Mouse (Mus musculus) midbrain, embryonic 10.5 days (tissue): ENCODE measurements at regions not wholly inside any gene's neighbourhood (a gene's known extent, or its start where the extent isn't known, plus 50 kb on each side); places are given as distances from the start of the nearest gene placed in this dataset.
A peak's percentile ranks its signal among the peaks of the same experiment; 100 is the strongest.

Experiments
- DNase-seq: peaks from one replicate; pipeline ENCODE4 v3.0.0-alpha.2; 2017; ENCODE audit warnings: low spot score
- H3K27ac ChIP-seq: fragments of 300-500 bp; sonication (generic); replicated peaks from 2 replicates; pipeline ENCODE4 v1.5.1; 2016; ENCODE audit warnings: mild to moderate bottlenecking
- H3K27me3 ChIP-seq: fragments of 300-500 bp; sonication (generic); 2 replicates; pipeline ENCODE4 v1.6.1; 2016; ENCODE audit warnings: low read depth, mild to moderate bottlenecking; ENCODE audit not compliant: poor library complexity, severe bottlenecking
- H3K36me3 ChIP-seq: fragments of 300-500 bp; sonication (generic); 2 replicates; pipeline ENCODE4 v1.6.1; 2016; ENCODE audit warnings: mild to moderate bottlenecking, moderate library complexity
- H3K4me1 ChIP-seq: fragments of 300-500 bp; sonication (generic); 2 replicates; pipeline ENCODE4 v1.6.1; 2016
- H3K4me3 ChIP-seq: fragments of 300-500 bp; sonication (generic); 2 replicates; pipeline ENCODE4 v1.5.1; 2016; ENCODE audit warnings: mild to moderate bottlenecking, moderate library complexity
- H3K9me3 ChIP-seq: fragments of 300-500 bp; sonication (generic); replicated peaks from 2 replicates; pipeline ENCODE4 v1.6.1; 2016; ENCODE audit warnings: mild to moderate bottlenecking
- WGBS: fragments of 180-500 bp; shearing (Covaris S2); methylation state at CpG from one replicate; pipeline ENCODE4 v1.1.7; 2016; 5-methylcytosine and 5-hydroxymethylcytosine counted together

DNA sequence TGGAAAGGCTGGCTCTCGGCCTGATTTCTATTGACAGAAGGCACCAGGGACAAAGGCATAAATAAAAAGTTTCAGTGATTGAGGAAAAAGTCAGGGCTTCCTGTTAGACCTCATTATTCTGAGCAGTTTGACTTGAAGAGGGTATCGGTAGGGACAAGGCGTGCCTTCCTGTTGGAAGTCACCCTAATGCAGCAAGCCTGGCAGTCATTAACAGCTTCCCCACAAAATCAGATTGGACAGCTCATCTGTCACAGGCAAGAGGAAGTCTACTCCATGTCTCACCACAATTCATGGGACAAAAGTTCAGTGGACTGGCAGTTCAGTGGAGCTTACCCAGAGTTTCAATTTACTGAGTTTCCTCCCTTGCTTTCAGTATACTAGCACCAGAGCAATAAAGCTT is 715.5 kb downstream of the Fam181b start:
- Histone ChIP-seq H3K36me3 (no peaks in the 10 kb centered on the region), H3K4me1 (no peaks in the 10 kb centered on the region; the same call in 1 of the 2 replicates), H3K9me3 (no peaks in the 10 kb centered on the region), H3K27ac (no peak overlapping the region), H3K4me3 (no peak overlapping the region), H3K27me3 (no peaks in the 10 kb centered on the region)
- WGBS, result 62% methylated on average over 3 of the region's 3 CpGs
- DNase-seq, result no peak

DNA sequence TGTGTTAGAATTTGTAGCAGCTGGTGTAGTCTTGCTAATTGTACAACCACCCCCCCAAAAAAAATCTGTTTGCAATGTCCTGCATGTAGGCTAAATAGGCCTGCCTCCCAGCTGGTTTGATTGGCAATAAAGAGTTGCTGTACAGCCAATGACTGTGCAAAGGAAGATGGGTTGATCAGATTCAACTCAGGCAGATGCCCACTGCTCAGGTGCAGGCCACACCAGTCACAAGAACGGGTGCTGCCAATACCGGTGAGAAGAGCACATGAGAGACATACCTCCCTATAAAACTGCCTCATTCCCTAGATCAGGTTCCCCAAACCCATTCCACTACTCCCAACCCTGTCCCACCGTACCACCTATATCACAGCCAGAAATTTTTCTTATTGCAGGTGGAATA is 756.0 kb downstream of the Fam181b start:
- Histone ChIP-seq H3K27me3 (no peaks in the 10 kb centered on the region), H3K9me3 (no peaks in the 10 kb centered on the region), H3K4me1 (no peaks in the 10 kb centered on the region), H3K4me3 (no peak overlapping the region), H3K27ac (no peak overlapping the region), H3K36me3 (no peaks in the 10 kb centered on the region)
- 90% methylated on average over 3 of the region's 3 CpGs for WGBS
- DNase-seq, result no peak

DNA sequence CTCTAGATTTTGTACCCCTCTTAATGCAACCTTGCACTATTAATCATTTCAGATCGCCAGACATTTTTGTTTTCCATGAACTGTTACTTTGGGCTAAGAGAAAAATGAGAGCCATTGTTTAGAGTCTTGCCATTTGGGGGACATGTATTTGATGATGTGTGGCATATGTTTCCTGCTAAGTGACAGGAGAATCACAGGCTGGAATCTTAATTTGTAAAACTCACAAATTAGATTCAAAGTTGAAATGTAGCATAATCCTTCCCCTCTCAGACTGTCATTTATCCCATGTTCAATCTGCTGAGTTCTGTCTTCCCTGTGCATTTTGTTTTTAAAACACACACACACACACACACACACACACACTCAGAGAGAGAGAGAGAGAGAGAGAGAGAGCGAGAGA is 756.5 kb downstream of the Fam181b start:
- 84% methylated on average over 2 of the region's 2 CpGs for WGBS

DNA sequence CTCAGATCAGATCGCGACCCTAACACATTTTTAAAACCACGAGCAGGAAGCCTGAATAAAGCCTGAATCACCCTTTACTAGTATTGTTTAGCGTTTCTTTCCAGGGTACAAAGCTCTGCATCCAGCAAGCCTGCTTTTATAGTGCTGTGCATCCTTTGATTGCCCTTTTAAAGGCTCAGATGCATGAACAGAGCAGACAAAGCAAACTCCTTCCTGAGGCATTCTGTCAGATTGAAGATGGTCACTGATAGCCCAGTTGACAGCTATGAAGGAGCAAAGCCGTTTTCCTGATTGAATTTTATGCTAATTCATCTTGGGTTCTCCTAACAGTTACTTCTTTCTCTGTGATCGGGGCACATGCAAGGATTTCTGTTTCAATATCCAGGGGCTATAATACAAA is 775.4 kb downstream of the Fam181b start:
- peaks cover 13% of the 10 kb centered on the region for H3K4me1 ChIP-seq
- no peaks in the 10 kb centered on the region for H3K36me3 ChIP-seq
- DNase-seq, result no peak
- no peaks in the 10 kb centered on the region for H3K9me3 ChIP-seq
- no peaks in the 10 kb centered on the region for H3K27me3 ChIP-seq
- H3K4me3 ChIP-seq, result no peak overlapping the region
- 0 out of 2 replicates have a peak overlapping the region, but pooled peaks have one; percentile 33 for H3K27ac ChIP-seq
- WGBS, result 45% methylated on average over 6 of the region's 6 CpGs

More for the DNA sequence above, 756.5 kb downstream of the Fam181b start:
- no peaks in the 10 kb centered on the region for H3K9me3 ChIP-seq
- H3K27me3 ChIP-seq, result no peaks in the 10 kb centered on the region
- H3K4me1 ChIP-seq, result no peaks in the 10 kb centered on the region
- H3K4me3 ChIP-seq, result no peak overlapping the region
- no peak overlapping the region for H3K27ac ChIP-seq
- H3K36me3 ChIP-seq, result no peaks in the 10 kb centered on the region
- no peak for DNase-seq

DNA sequence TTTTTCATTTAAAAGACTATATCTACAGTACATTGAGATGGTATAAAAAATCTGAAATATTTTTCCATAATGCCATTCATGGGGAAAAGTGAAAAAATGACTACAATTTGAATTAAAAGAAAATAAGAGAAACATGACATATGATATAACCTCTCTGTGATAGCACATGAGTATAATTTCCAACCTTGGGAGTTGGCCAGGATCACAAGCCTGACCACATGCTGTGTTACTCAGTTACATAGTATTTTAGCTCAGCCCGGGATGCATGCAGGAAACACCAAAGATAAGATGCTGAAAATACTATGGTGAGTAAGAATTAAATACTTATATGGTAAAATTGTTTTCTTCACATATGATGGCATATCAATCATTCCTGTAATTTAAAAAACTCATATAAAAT is 814.0 kb downstream of the Fam181b start:
- Histone ChIP-seq H3K36me3 (no peaks in the 10 kb centered on the region), H3K27me3 (no peaks in the 10 kb centered on the region), H3K27ac (no peak overlapping the region), H3K9me3 (no peaks in the 10 kb centered on the region), H3K4me3 (no peak overlapping the region), H3K4me1 (no peaks in the 10 kb centered on the region)
- DNase-seq, result no peak
- WGBS, result 85% methylated on average over 1 of the region's 1 CpGs

DNA sequence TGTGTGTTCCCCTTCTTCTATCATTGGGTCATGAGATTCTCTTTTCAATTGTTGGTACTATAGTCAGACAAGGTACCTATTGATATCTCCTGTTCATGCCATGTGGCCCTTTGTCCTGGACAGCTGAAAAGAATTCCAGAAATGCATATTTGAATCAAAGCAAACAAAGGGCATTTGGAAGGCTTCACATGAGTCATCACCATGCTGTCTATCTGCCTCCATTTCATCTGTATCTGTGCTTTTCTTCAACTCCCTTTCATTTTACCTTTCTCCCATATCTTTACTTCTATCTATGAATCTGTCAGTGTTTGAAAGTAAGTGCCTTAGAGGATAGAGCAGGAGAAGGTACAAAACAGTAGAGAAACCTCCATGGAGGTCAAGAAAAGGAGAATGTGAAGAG is 817.3 kb downstream of the Fam181b start:
- Histone ChIP-seq H3K36me3 (no peaks in the 10 kb centered on the region), H3K4me3 (no peak overlapping the region)
- no peak for DNase-seq

DNA sequence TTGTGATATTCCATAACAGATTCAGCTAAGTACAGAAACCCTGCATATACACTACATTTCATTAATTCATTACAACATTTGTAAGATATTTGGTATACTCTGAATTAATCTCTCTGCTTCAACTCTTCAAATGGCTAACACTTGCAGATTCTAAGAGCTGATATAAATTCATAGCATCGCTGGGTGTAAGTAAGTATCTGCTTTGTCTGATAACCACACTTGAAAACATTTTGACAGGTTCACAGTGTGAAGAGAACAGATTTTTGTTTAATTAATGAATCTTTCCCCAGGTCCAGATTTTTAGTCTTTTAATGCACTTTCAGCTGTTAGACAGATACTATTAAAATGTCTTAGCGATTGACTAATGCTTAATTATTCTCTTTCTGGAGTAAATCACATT is 823.1 kb downstream of the Fam181b start:
- Histone ChIP-seq H3K4me3 (no peak overlapping the region), H3K36me3 (no peaks in the 10 kb centered on the region), H3K27ac (no peak overlapping the region), H3K27me3 (no peaks in the 10 kb centered on the region), H3K9me3 (no peaks in the 10 kb centered on the region), H3K4me1 (no peaks in the 10 kb centered on the region)
- WGBS, result 92% methylated on average over 2 of the region's 2 CpGs
- DNase-seq, result no peak

More for the DNA sequence above, 817.3 kb downstream of the Fam181b start:
- H3K27me3 ChIP-seq, result no peaks in the 10 kb centered on the region
- no peak overlapping the region for H3K27ac ChIP-seq
- H3K9me3 ChIP-seq, result no peaks in the 10 kb centered on the region
- H3K4me1 ChIP-seq, result no peaks in the 10 kb centered on the region

DNA sequence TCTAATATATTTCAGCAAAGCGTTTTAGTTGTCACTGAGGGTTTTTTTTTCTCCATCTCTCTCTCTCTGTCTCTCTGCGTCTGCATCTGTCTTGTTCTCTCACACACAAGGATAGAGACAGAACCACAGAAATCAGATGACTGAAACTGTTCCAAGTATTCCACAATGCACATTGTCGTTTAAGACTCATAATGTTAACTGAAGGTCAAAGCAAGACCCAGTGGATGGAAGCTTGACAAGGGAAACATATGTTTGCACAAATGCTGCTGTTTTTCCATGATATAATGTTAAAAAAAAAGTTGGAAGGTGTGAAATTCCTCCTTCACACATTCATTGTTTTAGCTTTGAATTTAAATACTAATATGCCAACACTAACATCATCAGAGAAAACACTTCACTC is 857.3 kb downstream of the Fam181b start:
- no peak for DNase-seq
- Histone ChIP-seq H3K4me3 (no peak overlapping the region), H3K27me3 (no peaks in the 10 kb centered on the region), H3K36me3 (no peaks in the 10 kb centered on the region), H3K9me3 (no peaks in the 10 kb centered on the region), H3K4me1 (no peaks in the 10 kb centered on the region), H3K27ac (no peak overlapping the region)
- WGBS, result 85% methylated on average over 3 of the region's 3 CpGs

DNA sequence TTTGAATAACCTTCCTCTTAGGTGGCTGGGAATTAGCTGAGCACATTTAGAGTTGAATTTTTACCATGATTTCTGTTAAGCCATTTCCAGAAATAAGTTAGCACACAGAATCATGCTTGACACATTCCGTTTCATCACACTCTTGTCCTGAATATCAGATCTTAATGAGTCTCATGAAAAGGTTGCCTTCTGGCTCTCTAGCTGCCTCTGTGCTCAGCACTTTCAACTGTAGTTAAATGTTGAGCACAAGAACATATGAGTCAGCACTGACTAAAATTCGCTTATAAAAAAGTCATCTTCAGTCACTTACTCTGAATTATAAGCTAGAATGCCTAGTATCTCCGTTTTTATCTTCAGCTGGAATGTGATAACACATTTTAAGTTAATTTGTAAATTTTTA is 902.4 kb downstream of the Fam181b start:
- Histone ChIP-seq H3K27me3 (no peaks in the 10 kb centered on the region), H3K27ac (no peak overlapping the region), H3K9me3 (no peaks in the 10 kb centered on the region), H3K4me3 (no peak overlapping the region), H3K36me3 (no peaks in the 10 kb centered on the region), H3K4me1 (no peaks in the 10 kb centered on the region)
- 84% methylated on average over 3 of the region's 3 CpGs for WGBS
- no peak for DNase-seq

DNA sequence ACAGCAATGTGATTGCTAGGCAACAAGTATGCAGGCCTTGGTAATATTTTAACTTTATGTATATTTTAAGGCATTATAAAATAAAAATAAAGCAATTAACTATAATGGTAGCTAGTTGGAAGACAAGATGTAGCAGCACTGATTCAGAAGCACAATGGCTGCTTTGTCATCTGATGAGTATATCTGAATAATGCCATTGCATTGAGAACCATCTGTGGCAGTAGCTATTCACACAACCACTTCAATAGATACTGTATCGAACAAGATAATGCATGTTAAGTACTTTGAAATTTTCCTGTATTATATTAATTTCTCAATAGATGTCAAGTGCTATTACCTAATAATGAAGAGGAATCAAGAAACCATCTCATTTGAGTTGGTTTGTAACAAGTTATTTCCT is 923.1 kb downstream of the Fam181b start:
- no peak overlapping the region for H3K4me3 ChIP-seq
- 84% methylated on average over 1 of the region's 1 CpGs for WGBS
- no peak for DNase-seq

DNA sequence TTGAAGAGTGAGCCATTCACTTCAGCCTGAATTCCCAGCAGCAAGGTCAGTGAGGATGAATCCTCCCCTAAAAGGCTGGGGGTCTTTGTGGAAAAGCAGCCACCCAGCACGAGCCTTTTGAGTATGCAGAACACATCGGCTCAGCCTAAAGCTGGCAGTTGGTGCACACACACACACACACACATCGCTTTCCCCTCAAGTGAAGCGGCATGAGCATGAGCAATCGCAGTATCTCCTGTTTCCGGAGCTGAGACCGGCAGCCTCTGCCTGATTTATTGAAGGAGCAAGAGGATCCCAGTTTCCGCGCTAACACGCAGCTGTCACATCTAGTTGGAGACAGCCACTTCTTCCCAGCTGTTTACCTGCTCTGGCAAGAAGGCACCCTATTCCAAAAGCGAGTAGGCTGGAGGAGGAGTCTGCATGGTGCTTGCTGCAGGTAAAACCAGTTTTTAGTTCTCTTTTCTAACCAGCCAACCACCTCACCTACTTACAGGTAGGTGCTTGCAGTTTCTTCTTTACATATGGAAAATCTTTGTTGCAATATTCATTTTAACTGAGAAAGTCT is 962.9 kb downstream of the Fam181b start:
- H3K36me3 ChIP-seq, result no peaks in the 10 kb centered on the region
- peak overlapping the region; percentile 63 for H3K27ac ChIP-seq
- H3K4me1 ChIP-seq, result peaks cover 21% of the 10 kb centered on the region
- peak; percentile 63 for DNase-seq
- no peaks in the 10 kb centered on the region for H3K9me3 ChIP-seq
- peak overlapping the region; percentile 45 for H3K4me3 ChIP-seq
- H3K27me3 ChIP-seq, result no peaks in the 10 kb centered on the region; the same call in 1 of the 2 replicates
- WGBS, result 13% methylated on average over 11 of the region's 11 CpGs

More for the DNA sequence above, 923.1 kb downstream of the Fam181b start:
- no peaks in the 10 kb centered on the region for H3K27me3 ChIP-seq
- H3K4me1 ChIP-seq, result no peaks in the 10 kb centered on the region
- H3K36me3 ChIP-seq, result no peaks in the 10 kb centered on the region
- H3K27ac ChIP-seq, result no peak overlapping the region
- H3K9me3 ChIP-seq, result 0 out of 2 replicates have a peak, but pooled peaks cover 7% of the 10 kb centered on the region

DNA sequence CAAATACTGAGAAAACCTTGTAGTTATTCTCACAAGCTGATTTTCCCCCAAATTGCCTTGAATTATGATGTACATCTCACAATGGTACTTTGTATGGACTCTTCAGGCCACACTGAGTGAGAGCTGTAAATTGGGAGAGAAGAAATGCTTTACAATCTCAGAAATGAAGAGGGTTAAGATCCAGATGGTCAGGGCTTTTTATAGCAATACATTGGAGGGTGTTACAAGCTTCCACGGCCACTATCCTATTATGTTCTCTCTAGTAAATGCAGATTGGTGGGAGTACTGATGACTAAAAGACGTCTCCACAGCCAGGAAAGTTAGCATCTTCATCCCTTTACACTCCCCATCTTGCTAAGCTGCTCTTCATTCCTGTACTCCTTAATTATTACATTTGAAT is 965.8 kb downstream of the Fam181b start:
- no peaks in the 10 kb centered on the region for H3K9me3 ChIP-seq
- no peak overlapping the region for H3K4me3 ChIP-seq
- no peak overlapping the region for H3K27ac ChIP-seq
- 69% methylated on average over 2 of the region's 2 CpGs for WGBS
- no peaks in the 10 kb centered on the region; the same call in 1 of the 2 replicates for H3K27me3 ChIP-seq
- H3K36me3 ChIP-seq, result no peaks in the 10 kb centered on the region
- DNase-seq, result no peak
- peaks cover 21% of the 10 kb centered on the region for H3K4me1 ChIP-seq

DNA sequence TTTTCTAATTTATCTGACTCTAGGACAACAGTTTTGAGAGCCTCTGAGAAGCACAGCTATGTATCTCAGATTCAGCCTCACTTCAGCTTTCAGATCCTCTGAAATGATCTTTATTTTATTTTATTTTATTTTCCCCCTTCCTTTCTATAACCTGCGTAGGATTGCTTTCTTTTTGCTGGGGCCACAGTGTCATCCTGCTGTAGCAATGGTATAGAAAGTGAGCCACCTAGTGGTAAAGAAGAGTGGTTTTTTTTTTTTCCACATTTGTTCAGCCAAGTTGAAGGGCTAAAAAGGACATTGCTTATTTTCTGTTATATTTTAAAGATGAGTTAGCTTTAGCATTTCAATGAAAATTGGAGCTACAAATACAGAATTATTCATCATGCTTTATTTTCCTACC is 966.4 kb downstream of the Fam181b start:
- DNase-seq, result no peak

More for the DNA sequence above, 966.4 kb downstream of the Fam181b start:
- 32% methylated on average over 1 of the region's 1 CpGs for WGBS
- Histone ChIP-seq H3K4me3 (no peak overlapping the region), H3K36me3 (no peaks in the 10 kb centered on the region), H3K27me3 (no peaks in the 10 kb centered on the region; the same call in 1 of the 2 replicates), H3K4me1 (peaks cover 21% of the 10 kb centered on the region), H3K9me3 (no peaks in the 10 kb centered on the region), H3K27ac (no peak overlapping the region)
